Mouse (Mus musculus) forelimb bud, embryonic 11.5 days (tissue): ENCODE measurements around the gene Stambp.
"Not testable (repeated sequence)": the region's sequence is repeated elsewhere in the genome, so short reads cannot be mapped to it uniquely, and the experiment has no call there.

Source experiments
- DNase-seq: peaks from one replicate; pipeline ENCODE4 v3.0.0-alpha.2; 2012; ENCODE audit warnings: low read depth, low spot score

The Stambp gene

GRCm38 (mm10) chr6:83572671-83573070, at the start of gene Stambp:
Gene Stambp (minus strand): TSS chr6:83572729.
- DNase-seq: no peak

GRCm38 (mm10) chr6:83619955-83620354, 47.4 kb upstream of the Stambp start:
- no peak for DNase-seq

DNA sequence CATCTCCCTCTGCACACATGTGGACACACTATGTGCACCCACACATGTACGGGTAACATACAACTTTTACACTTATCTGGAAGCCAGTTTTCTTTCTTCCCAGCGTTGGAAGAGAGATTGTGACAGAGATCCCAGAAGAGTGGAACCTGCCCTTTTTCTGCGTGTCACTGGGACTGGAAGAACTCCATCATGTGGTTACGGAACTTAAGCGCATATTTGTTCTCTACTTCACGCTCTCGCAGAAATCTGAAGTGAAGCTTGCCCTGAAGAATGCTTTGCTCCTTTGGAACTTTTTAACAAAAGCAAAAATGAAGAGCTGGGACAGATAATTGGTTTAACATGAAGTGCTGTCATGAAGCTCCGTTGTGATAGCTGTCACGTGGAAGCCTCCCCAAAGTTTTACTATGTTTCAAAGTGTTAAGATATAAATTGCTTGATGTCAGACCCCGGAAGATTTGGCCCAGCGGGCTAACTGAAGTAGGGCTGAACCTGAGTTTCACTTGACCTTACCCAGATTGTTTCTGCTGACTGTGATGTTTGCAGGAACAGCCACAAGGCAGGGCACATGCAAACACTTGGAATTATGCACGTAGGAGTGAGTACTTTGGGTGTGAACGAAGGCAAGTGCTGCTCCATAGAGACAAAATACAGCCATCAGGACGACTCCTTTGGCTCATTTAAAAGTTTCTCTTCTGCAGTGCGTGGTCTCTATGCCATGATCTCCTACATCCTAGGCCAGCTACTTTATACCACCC, 45.2 kb upstream of the Stambp start:
- DNase-seq: no peak

DNA sequence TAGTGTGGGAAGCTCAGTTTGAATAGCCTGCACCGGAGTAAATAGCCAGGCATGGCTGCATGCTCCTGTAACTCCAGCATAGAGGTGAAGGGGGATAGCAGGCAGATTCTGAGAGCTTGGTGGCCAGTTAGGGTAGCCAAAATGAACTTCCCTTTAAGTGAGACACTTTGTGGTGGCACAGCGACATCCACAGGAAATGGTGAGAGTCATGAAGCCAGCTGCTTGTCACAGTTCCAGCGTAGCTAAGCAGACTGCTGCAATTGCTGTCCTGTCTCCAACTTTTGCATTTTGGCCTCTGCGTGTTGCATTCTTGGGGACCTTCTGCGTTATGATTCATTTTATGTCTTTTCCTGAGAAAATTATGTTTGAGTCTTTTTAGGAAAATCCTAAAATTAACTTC, 44.0 kb upstream of the Stambp start:
- DNase-seq: no peak

GRCm38 (mm10) chr6:83614469-83614868, 41.9 kb upstream of the Stambp start:
- no peak for DNase-seq

DNA sequence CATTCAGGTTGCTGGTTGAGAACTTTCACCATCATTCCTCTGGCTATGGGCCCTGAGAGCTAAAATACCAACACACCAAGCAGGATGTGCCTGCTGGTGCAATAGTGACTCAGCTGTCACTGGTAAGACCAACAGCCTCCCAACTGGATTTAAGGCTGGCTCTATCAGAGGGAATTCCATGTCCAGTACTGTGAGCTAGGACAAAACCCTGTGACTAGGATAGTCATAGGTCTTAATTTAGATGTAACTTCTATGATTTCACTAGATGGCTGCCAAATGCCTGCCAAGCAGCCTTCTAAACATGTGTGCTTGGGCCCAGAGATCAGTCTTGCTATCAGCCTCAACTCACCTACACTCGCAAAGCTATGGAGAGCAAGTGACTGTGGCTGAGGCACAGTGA, 40.4 kb upstream of the Stambp start:
- DNase-seq: no peak

GRCm38 (mm10) chr6:83599636-83600174, 27.2 kb upstream of the Stambp start:
- DNase-seq: no peak

- no peak for DNase-seq
These were observed 26.6 kb upstream of the Stambp start for GRCm38 (mm10) chr6:83599060-83599550.

GRCm38 (mm10) chr6:83598646-83599045, 26.1 kb upstream of the Stambp start:
- DNase-seq: peak; percentile 26

- DNase-seq: no peak
These were observed 25.5 kb upstream of the Stambp start for GRCm38 (mm10) chr6:83597988-83598387.

- no peak for DNase-seq
These were observed 22.5 kb upstream of the Stambp start for GRCm38 (mm10) chr6:83595035-83595434.

- no peak for DNase-seq
These were observed 21.4 kb upstream of the Stambp start for GRCm38 (mm10) chr6:83593896-83594295.

GRCm38 (mm10) chr6:83592051-83592450, 19.5 kb upstream of the Stambp start:
- no peak for DNase-seq

- DNase-seq: no peak
These were observed 17.8 kb upstream of the Stambp start for GRCm38 (mm10) chr6:83590301-83590700.

GRCm38 (mm10) chr6:83587191-83587590, 14.7 kb upstream of the Stambp start:
- DNase-seq: not testable (repeated sequence)

DNA sequence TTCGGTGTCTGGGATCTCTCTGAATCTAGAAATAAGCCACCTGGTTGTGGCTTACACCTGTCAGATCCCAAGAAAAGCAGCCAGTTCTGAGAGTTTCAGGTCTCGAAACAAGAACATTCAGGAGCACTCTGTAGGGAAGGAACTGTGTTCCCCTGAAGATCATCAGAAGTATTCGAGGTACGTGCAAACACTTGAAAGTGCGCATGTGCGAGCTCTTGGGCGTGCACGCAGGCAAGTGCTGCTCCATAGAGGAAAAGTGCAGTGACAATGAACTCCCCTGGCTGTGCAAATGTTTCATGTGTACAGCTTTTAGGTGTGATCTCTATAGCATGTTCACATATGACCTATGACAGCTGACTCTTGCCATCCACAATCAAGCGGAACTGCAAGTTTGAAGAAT, 12.8 kb upstream of the Stambp start:
- not testable (repeated sequence) for DNase-seq

DNA sequence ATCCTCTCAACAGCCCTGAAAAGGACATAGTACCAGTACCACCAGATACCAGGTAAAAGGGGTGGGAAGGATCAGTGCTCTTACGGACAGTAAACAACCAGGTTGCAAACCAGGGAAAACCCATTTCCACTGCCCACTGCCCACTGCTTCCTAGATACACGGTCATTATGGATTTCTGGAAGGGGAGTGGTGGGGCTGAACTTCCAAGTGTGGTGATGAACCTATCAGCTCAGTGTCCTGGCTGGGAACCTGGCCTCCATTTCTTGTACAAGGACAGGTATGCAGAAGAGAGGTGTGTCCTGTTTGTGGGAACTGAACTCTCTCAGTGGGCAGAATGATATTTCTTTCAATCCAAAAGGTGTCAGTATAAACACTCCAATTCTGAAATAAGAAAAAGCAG, 11.1 kb upstream of the Stambp start:
- DNase-seq: no peak

- DNase-seq: peak; percentile 69
These were observed 10.4 kb upstream of the Stambp start for GRCm38 (mm10) chr6:83582938-83583270.

GRCm38 (mm10) chr6:83582135-83582937, 9.8 kb upstream of the Stambp start:
- no peak for DNase-seq

DNA sequence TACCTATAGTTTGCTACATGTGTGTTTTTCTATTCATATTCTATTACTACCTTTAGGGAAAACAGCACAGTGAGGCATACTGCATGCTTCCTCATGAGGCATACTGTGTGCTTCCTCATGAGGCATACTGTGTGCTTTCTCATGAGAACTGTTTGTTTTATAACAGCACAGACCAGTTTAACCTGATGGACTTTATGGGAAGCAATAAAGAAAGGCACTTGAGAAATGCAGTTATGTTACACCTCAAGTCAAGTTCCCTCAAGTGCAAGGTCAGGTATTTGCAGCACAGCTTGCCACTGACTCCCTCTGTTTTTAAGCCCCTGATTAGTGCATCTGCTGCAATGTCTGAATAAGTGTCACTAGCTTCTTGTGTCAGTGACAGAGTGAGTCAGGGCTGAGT, 5.0 kb upstream of the Stambp start:
- DNase-seq: no peak

- DNase-seq: no peak
These were observed 3.1 kb upstream of the Stambp start for GRCm38 (mm10) chr6:83575609-83576008.

DNA sequence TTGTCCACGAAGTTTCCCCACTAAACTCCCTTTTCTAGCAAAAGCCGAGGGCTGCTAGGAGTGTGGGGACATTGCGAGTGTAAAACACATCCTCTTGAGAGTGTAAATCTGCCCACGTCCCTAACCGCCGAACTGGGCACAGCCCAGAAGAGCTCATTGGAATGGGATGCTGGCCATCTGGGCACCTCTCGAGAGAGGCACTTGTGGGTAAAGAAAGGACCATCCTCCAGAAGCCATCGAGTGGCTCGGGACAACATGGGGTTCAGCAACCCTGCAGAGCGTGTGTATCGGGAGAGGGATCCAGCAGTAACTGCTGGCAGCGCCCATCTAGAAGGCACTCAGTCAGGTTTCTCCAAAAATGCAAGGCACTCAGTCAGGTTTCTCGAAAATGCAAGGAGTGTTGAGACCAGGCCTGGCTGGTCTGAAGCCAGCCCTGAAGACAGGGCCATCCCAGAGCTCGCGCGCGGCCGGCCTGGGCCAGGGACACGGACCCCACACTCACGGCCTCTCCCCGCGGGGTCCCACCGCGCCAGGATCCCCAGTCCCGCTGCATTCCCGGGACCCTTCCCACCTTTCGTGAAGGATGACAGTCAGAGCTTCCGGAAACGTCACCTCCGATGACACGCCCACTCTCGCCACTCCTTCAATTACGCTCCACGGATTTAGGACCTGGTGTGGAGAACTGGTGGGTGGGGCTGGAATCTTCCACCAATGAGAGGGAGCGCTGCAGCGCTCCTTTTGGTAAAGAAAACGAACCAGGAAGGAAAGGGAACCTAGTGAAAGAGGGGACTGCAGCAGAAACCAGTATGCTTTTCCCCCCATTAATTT, 475 bp downstream of the Stambp start:
- DNase-seq: peak; percentile 90
